Mouse (Mus musculus): ENCODE measurements around the gene Ganab.

GRCm38 (mm10) chr19:8875031-8875430 is 22.8 kb upstream of the Ganab start:
- TF ChIP-seq POLR2A (IDR thresholded peaks at IDR 0.05; ENCODE audit: low read depth, low read length) (no peak), CTCF (IDR thresholded peaks at IDR 0.05; ENCODE audit: borderline replicate concordance, insufficient read depth, low read length) (no peak)
